Mouse (Mus musculus): ENCODE measurements around the gene Mipol1.
"Not testable (repeated sequence)": the region's sequence is repeated elsewhere in the genome, so short reads cannot be mapped to it uniquely, and the experiment has no call there.

The Mipol1 gene

GRCm38 (mm10) chr12:57428243-57428642 is 198.0 kb downstream of the Mipol1 start:
- DNase-seq (ENCODE audit: low read depth, low spot score), result no peak

- DNase-seq (ENCODE audit: low read depth, low spot score), result no peak
Measured at GRCm38 (mm10) chr12:57428767-57429166, 198.5 kb downstream of the Mipol1 start.

- not testable (repeated sequence) for DNase-seq (ENCODE audit: low read depth, low spot score)
Measured at GRCm38 (mm10) chr12:57436939-57437659, 206.9 kb downstream of the Mipol1 start.

GRCm38 (mm10) chr12:57444281-57444903 is 214.2 kb downstream of the Mipol1 start:
- DNase-seq (ENCODE audit: low read depth, low spot score), result no peak

- DNase-seq (ENCODE audit: low read depth, low spot score), result no peak
Measured at GRCm38 (mm10) chr12:57447331-57447730, 217.1 kb downstream of the Mipol1 start.

DNA sequence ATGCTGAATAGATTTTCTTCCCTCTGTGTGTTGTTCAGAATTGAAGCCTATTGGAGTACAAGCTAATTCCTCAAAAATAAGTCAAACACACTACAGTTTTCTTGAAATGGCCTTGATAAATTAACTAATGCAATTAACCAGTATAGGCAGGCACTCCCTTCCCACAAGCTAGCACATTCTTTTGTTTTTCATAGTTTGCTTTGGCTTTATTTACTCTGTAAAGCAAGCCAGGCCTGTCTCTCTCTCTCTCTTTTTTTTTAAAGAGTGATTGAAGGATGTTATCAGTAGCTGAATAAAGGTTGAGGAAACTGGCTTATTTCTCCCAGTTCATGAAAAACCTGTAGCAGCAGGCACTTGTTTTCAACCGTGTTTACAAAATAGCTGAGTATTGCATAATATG is 219.1 kb downstream of the Mipol1 start:
- DNase-seq (ENCODE audit: low read depth, low spot score), result no peak

GRCm38 (mm10) chr12:57450017-57450583 is 219.9 kb downstream of the Mipol1 start:
- DNase-seq (ENCODE audit: low read depth, low spot score), result no peak

DNA sequence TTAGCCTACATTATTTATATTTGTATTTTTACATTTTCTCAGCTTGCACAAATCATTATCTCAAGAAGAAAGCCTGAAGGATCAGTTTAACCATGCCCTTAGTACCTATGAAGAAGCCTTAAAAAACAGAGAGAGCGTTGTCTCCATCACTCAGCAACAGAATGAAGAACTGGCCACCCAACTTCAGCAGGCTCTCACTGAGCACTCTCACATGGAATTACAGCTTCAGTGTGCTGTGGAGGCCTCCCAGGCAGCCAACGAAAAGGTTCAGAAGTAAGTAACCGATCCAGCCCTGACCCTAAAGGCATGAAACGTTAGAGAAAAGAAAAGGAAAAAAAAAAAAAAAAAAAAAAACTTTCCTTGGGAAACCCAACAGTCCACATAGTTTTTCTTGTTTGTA is 226.7 kb downstream of the Mipol1 start:
- DNase-seq (ENCODE audit: low read depth, low spot score), result no peak

- DNase-seq (ENCODE audit: low read depth, low spot score), result no peak
Measured at GRCm38 (mm10) chr12:57457339-57457738, 227.1 kb downstream of the Mipol1 start.

DNA sequence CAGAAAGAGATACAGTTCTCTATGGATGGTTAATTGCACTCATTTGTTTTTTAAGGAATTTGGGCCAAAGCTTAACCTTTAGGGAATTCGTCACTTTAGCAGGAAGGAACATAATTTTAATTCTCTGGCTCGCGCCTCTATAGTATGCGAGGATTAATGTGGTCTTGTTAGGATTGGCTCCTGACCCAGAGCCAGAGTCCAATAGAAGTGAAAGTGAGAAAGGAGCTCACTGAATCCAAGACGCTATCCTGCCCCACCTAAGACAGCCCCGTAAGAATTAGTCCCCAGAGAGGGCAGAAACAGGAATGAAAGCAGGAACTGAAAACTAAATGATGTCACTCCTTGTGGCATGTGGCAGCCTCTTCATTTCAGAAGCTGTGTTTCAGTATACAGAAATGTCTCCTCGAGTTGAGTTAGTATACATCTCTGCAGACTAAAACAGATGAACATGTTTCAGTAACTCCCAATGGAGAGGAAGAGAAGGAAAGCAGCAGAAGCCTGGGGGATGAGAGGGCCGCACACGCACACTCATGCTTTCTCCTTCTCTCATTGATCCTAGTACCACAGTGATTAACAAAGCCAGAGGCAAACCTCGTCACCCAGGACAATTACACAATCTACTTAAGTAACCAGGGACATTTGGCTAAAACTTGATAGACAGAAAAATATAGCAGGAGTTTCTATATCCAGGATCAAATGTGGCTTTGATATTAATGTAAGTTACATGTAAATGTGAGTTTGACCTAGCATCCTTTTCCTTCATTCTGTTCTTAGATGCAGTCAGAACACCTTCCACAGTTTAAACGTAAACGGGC is 234.5 kb downstream of the Mipol1 start:
- no peak for DNase-seq (ENCODE audit: low read depth, low spot score)

DNA sequence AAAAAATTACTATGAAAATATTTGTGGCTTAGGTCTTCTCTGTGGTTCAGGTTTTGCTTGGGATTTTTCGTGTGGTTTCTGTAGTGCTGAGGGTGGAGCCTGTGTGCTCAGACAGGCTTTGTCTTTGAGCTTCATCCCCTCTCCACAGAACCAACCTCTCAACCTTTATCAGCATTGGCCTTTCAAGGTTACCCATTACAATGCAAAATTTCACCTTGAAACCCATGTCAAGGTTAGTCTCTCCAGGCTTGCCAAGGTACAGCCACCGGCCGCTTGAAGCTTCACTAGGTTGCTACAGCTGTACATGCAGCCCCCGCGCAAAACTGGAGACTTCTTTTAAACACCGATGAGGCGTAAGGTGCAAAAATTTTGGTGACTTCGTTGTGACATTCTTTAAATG is 241.6 kb downstream of the Mipol1 start:
- DNase-seq (ENCODE audit: low read depth, low spot score), result no peak

DNA sequence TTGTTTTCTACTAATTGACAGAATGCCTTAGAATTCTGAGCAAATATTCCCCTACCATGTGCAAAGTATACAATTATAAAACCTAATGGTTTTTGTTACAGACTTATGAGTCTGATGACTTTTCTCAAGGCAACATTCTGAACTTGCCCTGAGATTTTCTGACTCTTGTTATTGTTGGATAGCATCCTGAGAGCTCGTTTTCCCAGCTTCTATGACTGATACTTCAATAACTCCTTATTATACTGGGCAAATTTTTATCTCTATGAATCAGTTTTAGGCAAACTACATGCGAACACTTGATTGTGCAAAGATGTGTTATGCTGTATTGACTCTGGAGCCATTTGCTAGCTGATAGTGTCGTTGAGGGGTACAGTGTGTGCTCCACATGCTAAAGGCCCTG is 246.6 kb downstream of the Mipol1 start:
- DNase-seq (ENCODE audit: low read depth, low spot score), result no peak

DNA sequence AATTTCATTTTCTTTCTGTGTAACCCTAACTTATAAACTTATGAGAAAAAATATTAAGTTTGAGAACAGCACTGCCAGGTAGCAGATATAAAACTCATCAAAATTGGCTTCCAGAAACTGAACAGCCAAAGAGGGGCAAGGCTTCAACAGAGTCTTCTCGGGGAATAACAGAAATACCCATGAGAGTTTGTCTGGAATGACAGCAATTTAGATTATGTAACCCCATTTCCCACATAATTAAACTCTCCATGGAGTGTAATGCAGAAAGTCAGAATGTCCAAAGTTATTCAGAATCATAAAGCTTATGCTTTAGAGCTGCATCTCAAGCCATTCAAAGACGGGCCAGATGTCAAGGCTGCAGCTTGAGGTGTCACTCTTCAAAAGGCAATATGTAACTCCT is 251.6 kb downstream of the Mipol1 start:
- DNase-seq (ENCODE audit: low read depth, low spot score), result no peak

GRCm38 (mm10) chr12:57496347-57497119 is 266.3 kb downstream of the Mipol1 start:
- DNase-seq (ENCODE audit: low read depth, low spot score), result peak; percentile 37

DNA sequence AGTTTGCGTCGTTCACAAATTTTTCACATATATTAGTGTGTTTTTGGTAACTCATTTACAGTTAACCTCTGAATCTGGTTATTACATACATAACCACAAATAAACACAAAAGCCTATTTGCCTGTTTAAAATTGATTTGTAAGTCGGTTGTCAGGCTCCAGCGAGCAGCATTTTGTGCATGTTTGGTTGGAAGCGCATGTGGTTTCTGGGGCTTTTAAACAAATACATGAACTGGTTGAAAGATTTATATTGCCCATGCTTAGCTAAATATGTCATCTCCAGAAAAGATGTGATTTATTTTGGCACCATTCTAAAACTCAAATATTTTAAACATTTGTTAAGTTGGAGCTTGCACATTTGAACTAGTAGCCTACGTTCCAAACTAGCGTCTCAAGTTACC is 270.0 kb downstream of the Mipol1 start:
- peak; percentile 9 for DNase-seq (ENCODE audit: low read depth, low spot score)

GRCm38 (mm10) chr12:57505329-57505728 is 275.1 kb downstream of the Mipol1 start:
- no peak for DNase-seq (ENCODE audit: low read depth, low spot score)

- no peak for DNase-seq (ENCODE audit: low read depth, low spot score)
Measured at GRCm38 (mm10) chr12:57508938-57509337, 278.7 kb downstream of the Mipol1 start.

DNA sequence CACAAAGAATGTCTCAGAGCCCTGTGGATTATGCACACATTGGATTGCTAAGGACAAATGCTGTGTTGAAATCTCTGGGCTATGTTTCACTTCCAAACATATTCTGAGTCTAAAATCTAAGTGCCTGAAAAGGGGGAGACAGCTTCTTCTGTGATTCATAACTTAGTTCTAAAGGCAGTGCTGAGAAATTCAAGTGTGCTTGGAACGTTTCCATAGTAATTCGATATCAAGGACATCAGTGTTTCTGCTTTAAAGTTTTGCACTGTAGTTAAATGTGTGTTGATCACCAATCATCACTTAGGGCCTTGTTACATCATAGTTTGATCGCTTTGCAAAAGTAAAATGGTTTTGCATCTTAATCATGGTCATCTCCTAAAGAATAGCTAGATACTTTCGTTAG is 279.5 kb downstream of the Mipol1 start:
- DNase-seq (ENCODE audit: low read depth, low spot score), result no peak

- no peak for DNase-seq (ENCODE audit: low read depth, low spot score)
Measured at GRCm38 (mm10) chr12:57511127-57511526, 280.9 kb downstream of the Mipol1 start.

DNA sequence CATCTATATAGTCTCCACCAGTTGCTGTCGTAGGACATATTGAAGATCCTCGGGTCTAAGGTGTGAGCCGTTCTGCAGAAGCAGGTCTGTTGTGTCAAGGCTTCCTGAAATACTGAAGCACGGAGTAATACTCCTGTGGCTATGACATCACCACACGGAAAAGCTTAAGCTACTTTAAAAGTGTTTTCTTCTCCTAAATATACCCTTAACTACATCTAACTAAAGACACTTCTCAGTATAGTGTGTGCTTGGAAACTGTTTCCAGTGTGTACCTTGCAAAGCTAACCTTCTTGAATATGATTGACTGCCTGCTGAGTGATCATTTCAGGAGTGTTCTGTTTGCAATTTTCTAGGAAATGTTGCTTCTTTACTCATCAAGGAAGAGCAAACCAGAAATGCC is 281.3 kb downstream of the Mipol1 start:
- no peak for DNase-seq (ENCODE audit: low read depth, low spot score)

- DNase-seq (ENCODE audit: low read depth, low spot score), result no peak
Measured at GRCm38 (mm10) chr12:57514552-57514951, 284.3 kb downstream of the Mipol1 start.

All from mesoderm, embryonic 11.5 days (tissue).